Mouse (Mus musculus): ENCODE data around the gene Cmtm6. TPM values are rescaled to one million over a fixed set of nuclear protein-coding genes. Genes with fewer than 3 reads are reported as not detected.

The Cmtm6 gene
- polyA plus RNA-seq, 1 experiment from 2014 or later: 51.6 TPM

DNA sequence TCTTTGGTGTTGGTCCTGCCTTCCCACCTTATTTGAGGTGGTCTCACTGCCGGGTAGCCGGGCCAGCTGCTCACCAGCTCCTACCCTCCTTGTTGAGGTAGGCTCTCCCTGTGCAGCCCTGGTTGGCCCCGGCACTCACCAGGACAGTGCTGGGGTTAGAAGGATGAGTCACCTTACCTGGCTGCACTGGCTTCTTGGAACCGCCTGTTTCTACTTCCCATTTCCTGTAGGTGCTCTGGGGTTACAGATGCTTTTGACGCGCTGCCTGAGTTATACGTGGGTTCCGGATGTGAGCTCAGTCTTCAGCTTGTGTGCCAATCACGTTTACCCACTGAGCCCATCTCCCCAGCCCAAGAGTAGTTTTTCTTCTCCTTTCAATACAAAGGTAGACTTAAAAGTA is 9.4 kb downstream of the Cmtm6 start:
- no peak overlapping the region for H3K4me2 ChIP-seq (ENCODE audit: low read depth, low read length)
- 85% methylated on average over 9 of the region's 9 CpGs for WGBS
- no peaks in the 10 kb centered on the region for H3K9me3 ChIP-seq (replicated peaks; ENCODE audit: control insufficient read depth, low read length)
- no peak overlapping the region for H3K27ac ChIP-seq (ENCODE audit: low read length)
- H3K27me3 ChIP-seq (ENCODE audit: control insufficient read depth, insufficient read depth, low read length): no peaks in the 10 kb centered on the region
- no peak for ATAC-seq (replicated peaks; ENCODE audit: extremely low read depth, insufficient read depth, low FRiP score)
- peaks cover 12% of the 10 kb centered on the region for H3K4me1 ChIP-seq (ENCODE audit: control insufficient read depth, insufficient read depth, low read length)
- no peak overlapping the region for H3K9ac ChIP-seq (ENCODE audit: low read length)
- peaks cover 5% of the 10 kb centered on the region; the same call in 1 of the 2 replicates for H3K36me3 ChIP-seq (ENCODE audit: control insufficient read depth, insufficient read depth)
- no peak overlapping the region for H3K4me3 ChIP-seq (ENCODE audit: low read length)

DNA sequence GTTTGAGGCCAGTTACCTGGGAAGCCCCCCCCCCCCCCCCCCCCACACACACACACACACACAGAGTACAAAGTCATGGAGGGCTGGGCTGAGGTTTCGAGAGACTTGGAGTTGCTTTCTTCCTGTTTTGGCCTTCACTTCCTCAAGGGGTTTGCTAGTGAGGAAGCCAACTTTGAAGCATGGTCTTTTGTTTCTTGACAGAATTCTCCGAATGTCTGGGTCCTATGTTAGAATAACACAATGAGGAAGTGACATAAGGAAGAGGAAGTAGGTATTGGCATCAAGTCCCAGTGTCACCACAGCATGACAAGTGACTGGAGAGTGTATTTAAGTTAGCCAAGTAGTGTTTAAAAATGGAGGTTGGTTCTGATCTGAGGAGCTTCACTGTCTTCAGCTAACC is 11.8 kb downstream of the Cmtm6 start:
- no peak for ATAC-seq (replicated peaks; ENCODE audit: extremely low read depth, insufficient read depth, low FRiP score)
- Histone ChIP-seq H3K27me3 (ENCODE audit: control insufficient read depth, insufficient read depth, low read length) (no peaks in the 10 kb centered on the region), H3K9me3 (replicated peaks; ENCODE audit: control insufficient read depth, low read length) (no peaks in the 10 kb centered on the region), H3K4me2 (ENCODE audit: low read depth, low read length) (no peak overlapping the region), H3K9ac (ENCODE audit: low read length) (no peak overlapping the region), H3K27ac (ENCODE audit: low read length) (peak overlapping the region; percentile 49; the same call in 1 of the 2 replicates), H3K4me3 (ENCODE audit: low read length) (no peak overlapping the region), H3K4me1 (ENCODE audit: control insufficient read depth, insufficient read depth, low read length) (peaks cover 6% of the 10 kb centered on the region), H3K36me3 (ENCODE audit: control insufficient read depth, insufficient read depth) (peaks cover 14% of the 10 kb centered on the region)
- 61% methylated on average over 2 of the region's 2 CpGs for WGBS

GRCm38 (mm10) chr9:114745163-114745562 is 14.2 kb downstream of the Cmtm6 start:
- Histone ChIP-seq H3K36me3 (ENCODE audit: control insufficient read depth, insufficient read depth) (peaks cover 19% of the 10 kb centered on the region), H3K4me3 (ENCODE audit: low read length) (no peak overlapping the region), H3K9me3 (replicated peaks; ENCODE audit: control insufficient read depth, low read length) (no peaks in the 10 kb centered on the region), H3K4me2 (ENCODE audit: low read depth, low read length) (no peak overlapping the region), H3K9ac (ENCODE audit: low read length) (no peak overlapping the region), H3K4me1 (ENCODE audit: control insufficient read depth, insufficient read depth, low read length) (peaks cover 6% of the 10 kb centered on the region), H3K27ac (ENCODE audit: low read length) (no peak overlapping the region; the same call in 1 of the 2 replicates), H3K27me3 (ENCODE audit: control insufficient read depth, insufficient read depth, low read length) (no peaks in the 10 kb centered on the region)
- ATAC-seq (replicated peaks; ENCODE audit: extremely low read depth, insufficient read depth, low FRiP score): 0 out of 2 replicates have a peak, but pooled peaks have one; percentile 16
- WGBS: 31% methylated on average over 4 of the region's 4 CpGs

DNA sequence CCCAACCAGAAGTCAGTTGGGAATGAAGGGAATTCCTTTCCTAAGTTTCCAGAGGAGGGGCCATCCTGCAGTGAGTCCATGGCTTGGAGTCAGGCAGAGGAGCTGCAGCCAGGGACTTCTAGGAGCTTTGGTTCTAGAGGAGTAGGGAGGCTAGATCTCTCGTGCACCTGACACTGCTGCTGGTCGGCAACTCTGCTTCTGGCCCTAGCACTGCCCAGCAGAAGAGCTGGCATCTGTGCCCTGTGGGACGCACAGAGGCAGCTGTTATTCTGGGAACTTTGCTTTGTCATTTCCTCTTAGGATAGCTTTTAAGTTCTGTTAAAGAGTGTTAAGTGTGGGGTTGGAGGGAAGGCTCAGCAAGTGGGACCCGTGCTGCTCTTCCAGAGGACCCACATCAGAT is 14.7 kb downstream of the Cmtm6 start:
- Histone ChIP-seq H3K9me3 (replicated peaks; ENCODE audit: control insufficient read depth, low read length) (no peaks in the 10 kb centered on the region), H3K36me3 (ENCODE audit: control insufficient read depth, insufficient read depth) (peaks cover 19% of the 10 kb centered on the region), H3K27ac (ENCODE audit: low read length) (peak overlapping the region; percentile 32), H3K4me2 (ENCODE audit: low read depth, low read length) (no peak overlapping the region), H3K27me3 (ENCODE audit: control insufficient read depth, insufficient read depth, low read length) (no peaks in the 10 kb centered on the region), H3K4me3 (ENCODE audit: low read length) (no peak overlapping the region), H3K9ac (ENCODE audit: low read length) (no peak overlapping the region), H3K4me1 (ENCODE audit: control insufficient read depth, insufficient read depth, low read length) (peaks cover 6% of the 10 kb centered on the region)
- WGBS: 49% methylated on average over 4 of the region's 4 CpGs
- no peak for ATAC-seq (replicated peaks; ENCODE audit: extremely low read depth, insufficient read depth, low FRiP score)

GRCm38 (mm10) chr9:114747012-114747411 is 16.1 kb downstream of the Cmtm6 start:
- no peak overlapping the region for H3K27ac ChIP-seq (ENCODE audit: low read length)
- H3K36me3 ChIP-seq (ENCODE audit: control insufficient read depth, insufficient read depth): peaks cover 16% of the 10 kb centered on the region
- H3K9me3 ChIP-seq (replicated peaks; ENCODE audit: control insufficient read depth, low read length): no peaks in the 10 kb centered on the region
- ATAC-seq (replicated peaks; ENCODE audit: extremely low read depth, insufficient read depth, low FRiP score): no peak
- no peaks in the 10 kb centered on the region for H3K27me3 ChIP-seq (ENCODE audit: control insufficient read depth, insufficient read depth, low read length)
- H3K4me1 ChIP-seq (ENCODE audit: control insufficient read depth, insufficient read depth, low read length): peaks cover 6% of the 10 kb centered on the region
- H3K9ac ChIP-seq (ENCODE audit: low read length): no peak overlapping the region
- WGBS: 73% methylated on average over 10 of the region's 10 CpGs
- no peak overlapping the region for H3K4me2 ChIP-seq (ENCODE audit: low read depth, low read length)
- H3K4me3 ChIP-seq (ENCODE audit: low read length): no peak overlapping the region

DNA sequence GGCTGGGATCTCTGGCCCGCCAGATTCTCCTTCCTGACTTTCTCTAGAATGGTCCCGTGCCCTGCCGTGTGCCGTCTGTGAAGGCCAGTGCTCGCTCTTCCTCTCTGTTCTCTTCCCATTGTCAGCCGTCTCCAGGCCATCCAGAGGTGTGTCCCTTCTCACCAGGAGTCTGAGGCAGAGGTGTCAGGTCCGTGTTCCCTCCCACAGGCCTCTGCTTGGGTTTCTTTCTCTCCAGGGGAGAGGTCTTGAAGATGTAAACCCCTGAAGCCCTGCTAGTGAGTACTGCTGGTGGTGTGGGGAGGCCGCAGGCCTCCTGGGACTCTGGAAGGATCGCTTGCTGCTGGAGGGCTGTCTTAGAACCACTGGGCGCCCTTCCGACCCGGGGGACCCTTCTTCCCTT is 16.6 kb downstream of the Cmtm6 start:
- Histone ChIP-seq H3K9ac (ENCODE audit: low read length) (no peak overlapping the region), H3K36me3 (ENCODE audit: control insufficient read depth, insufficient read depth) (peaks cover 16% of the 10 kb centered on the region), H3K27me3 (ENCODE audit: control insufficient read depth, insufficient read depth, low read length) (no peaks in the 10 kb centered on the region), H3K27ac (ENCODE audit: low read length) (no peak overlapping the region), H3K4me1 (ENCODE audit: control insufficient read depth, insufficient read depth, low read length) (peaks cover 6% of the 10 kb centered on the region), H3K4me2 (ENCODE audit: low read depth, low read length) (no peak overlapping the region), H3K4me3 (ENCODE audit: low read length) (no peak overlapping the region), H3K9me3 (replicated peaks; ENCODE audit: control insufficient read depth, low read length) (no peaks in the 10 kb centered on the region)
- no peak for ATAC-seq (replicated peaks; ENCODE audit: extremely low read depth, insufficient read depth, low FRiP score)
- WGBS: 81% methylated on average over 12 of the region's 12 CpGs

DNA sequence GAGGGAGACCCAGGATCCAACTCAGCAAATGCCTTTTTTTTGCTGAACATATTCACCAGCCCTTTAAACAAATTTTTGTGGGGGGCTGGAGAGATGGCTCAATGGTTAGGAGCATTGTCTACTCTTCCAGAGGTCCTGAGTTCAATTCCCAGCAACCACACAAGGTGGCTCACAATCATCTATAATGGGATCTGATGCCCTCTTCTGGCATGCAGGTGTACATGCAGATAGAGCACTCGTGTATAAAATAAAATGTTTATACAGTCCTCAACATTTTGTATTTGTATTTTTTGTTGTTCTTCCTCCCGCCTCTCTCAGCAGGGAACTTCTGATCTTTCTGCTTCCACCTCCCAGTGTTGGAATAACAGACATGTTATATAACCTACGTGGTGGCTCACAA is 20.7 kb downstream of the Cmtm6 start:
- ATAC-seq (replicated peaks; ENCODE audit: extremely low read depth, insufficient read depth, low FRiP score): no peak
- Histone ChIP-seq H3K4me2 (ENCODE audit: low read depth, low read length) (no peak overlapping the region), H3K9ac (ENCODE audit: low read length) (no peak overlapping the region), H3K4me1 (ENCODE audit: control insufficient read depth, insufficient read depth, low read length) (peaks cover 4% of the 10 kb centered on the region; the same call in 1 of the 2 replicates), H3K36me3 (ENCODE audit: control insufficient read depth, insufficient read depth) (peaks cover 15% of the 10 kb centered on the region), H3K9me3 (replicated peaks; ENCODE audit: control insufficient read depth, low read length) (no peaks in the 10 kb centered on the region), H3K27ac (ENCODE audit: low read length) (no peak overlapping the region), H3K4me3 (ENCODE audit: low read length) (no peak overlapping the region), H3K27me3 (ENCODE audit: control insufficient read depth, insufficient read depth, low read length) (no peaks in the 10 kb centered on the region)
- 83% methylated on average over 3 of the region's 3 CpGs for WGBS

DNA sequence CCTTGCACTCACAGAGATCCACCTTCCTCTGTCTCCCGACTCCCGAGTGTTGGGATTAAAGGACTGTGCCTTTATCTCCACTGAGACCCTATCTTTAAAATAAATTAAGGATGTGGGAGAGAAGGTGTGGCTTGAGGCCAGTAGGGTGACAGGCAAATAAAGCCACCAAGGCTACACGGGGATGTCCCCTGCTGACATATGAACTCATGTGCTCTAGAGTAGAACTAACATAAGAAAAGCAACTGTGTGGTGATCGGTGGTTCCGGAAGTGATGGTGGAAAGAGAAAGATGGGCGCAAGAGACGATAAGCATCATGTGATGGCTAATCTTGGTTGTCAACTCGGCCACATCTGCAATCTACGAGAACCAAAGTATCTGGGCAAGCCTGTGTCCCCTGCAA is 21.4 kb downstream of the Cmtm6 start:
- H3K4me1 ChIP-seq (ENCODE audit: control insufficient read depth, insufficient read depth, low read length): peaks cover 4% of the 10 kb centered on the region; the same call in 1 of the 2 replicates
- no peaks in the 10 kb centered on the region for H3K9me3 ChIP-seq (replicated peaks; ENCODE audit: control insufficient read depth, low read length)
- no peaks in the 10 kb centered on the region for H3K27me3 ChIP-seq (ENCODE audit: control insufficient read depth, insufficient read depth, low read length)
- no peak overlapping the region; the same call in 1 of the 2 replicates for H3K9ac ChIP-seq (ENCODE audit: low read length)
- peaks cover 14% of the 10 kb centered on the region for H3K36me3 ChIP-seq (ENCODE audit: control insufficient read depth, insufficient read depth)
- 67% methylated on average over 9 of the region's 9 CpGs for WGBS
- ATAC-seq (replicated peaks; ENCODE audit: extremely low read depth, insufficient read depth, low FRiP score): no peak
- peak overlapping the region; percentile 26; the same call in 1 of the 2 replicates for H3K27ac ChIP-seq (ENCODE audit: low read length)
- peak overlapping the region; percentile 62; the same call in 1 of the 2 replicates for H3K4me3 ChIP-seq (ENCODE audit: low read length)
- peak overlapping the region; percentile 75 for H3K4me2 ChIP-seq (ENCODE audit: low read depth, low read length)

DNA sequence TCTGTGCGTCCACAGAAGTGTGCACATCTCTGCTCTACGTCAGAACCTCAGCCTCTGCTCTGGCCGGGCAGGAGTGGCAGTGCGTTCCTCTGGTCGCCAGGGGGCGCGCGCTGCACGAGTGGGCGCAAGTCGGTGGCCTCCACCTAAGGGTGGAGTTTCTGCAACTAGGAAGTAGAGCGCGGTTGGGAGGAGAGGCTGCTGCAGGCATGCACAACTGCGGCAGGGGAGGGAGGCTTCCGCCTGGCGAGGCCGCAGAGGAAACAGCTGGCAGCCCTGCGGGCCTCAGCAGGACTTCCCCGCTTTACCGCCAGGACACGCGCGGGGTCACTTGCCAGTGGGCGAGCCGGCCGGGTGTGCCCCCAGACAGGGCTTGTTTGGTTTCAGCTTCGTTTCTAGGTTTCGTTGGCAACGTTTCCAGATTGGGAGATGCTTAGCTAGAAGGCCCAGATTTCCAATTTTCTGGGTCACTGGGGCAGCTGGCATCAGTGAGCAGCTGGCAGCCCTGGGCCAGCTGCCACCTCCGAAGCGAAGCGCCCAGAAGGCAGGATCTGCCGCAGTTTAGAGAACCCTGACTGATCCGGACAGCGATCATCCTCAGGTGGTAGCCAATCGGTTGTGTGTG is 22.1 kb downstream of the Cmtm6 start:
- Histone ChIP-seq H3K4me2 (ENCODE audit: low read depth, low read length) (peak overlapping the region; percentile 75), H3K27me3 (ENCODE audit: control insufficient read depth, insufficient read depth, low read length) (no peaks in the 10 kb centered on the region), H3K27ac (ENCODE audit: low read length) (peak overlapping the region; percentile 68), H3K9ac (ENCODE audit: low read length) (peak overlapping the region; percentile 77), H3K4me3 (ENCODE audit: low read length) (peak overlapping the region; percentile 62), H3K9me3 (replicated peaks; ENCODE audit: control insufficient read depth, low read length) (no peaks in the 10 kb centered on the region), H3K36me3 (ENCODE audit: control insufficient read depth, insufficient read depth) (peaks cover 9% of the 10 kb centered on the region), H3K4me1 (ENCODE audit: control insufficient read depth, insufficient read depth, low read length) (peaks cover 4% of the 10 kb centered on the region; the same call in 1 of the 2 replicates)
- WGBS: 8% methylated on average over 36 of the region's 36 CpGs
- peak; percentile 92 for ATAC-seq (replicated peaks; ENCODE audit: extremely low read depth, insufficient read depth, low FRiP score)
